ENCODE assay signal across 10 mouse cellular contexts in the genomic region with DNA sequence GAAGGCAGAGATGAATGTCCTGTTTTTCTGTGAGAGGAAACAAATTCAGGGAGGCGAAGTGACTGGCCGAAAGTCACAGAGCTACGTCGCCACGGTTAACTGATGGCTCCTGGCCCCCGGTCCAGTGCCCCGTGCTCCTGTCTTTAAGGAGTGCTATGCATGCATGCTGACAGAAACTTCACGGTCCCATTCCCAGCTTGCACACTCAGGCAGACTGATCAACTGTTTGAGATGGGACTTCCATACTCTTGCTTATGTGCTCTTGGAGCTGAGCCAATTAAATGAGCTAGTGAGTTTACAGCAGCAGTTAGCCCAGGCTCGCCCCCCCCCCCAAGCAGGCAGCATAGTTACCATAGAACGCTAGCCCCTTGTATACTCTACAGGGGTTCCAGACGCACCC. TPM values are rescaled to one million over a fixed set of nuclear protein-coding genes. Genes with fewer than 3 reads are reported as not detected.
DNase-seq lines count a peak whose midpoint lies in the region; ATAC-seq and TF ChIP-seq lines count a peak whose summit lies in the region.
"Had no signal": no experiment of that assay in that cellular context is flagged by ENCODE, and none has a peak within 500 bp of the region (broad histone marks: within the 10 kb centered on the region; RNA-seq: fewer than 3 reads in every experiment).

No protein-coding gene starts in this region.

- ATAC-seq in hindbrain, embryonic 11.5 days (ENCODE audit: low FRiP score): no peak
- no peak for ATAC-seq in hindbrain, embryonic 16.5 days

- H3K4me2 ChIP-seq in hindbrain, embryonic 11.5 days (replicated peaks; ENCODE audit: low read depth, low read length): no peak overlapping the region
- no peak overlapping the region for H3K4me2 ChIP-seq in hindbrain, embryonic 16.5 days (ENCODE audit: low read length)

- H3K36me3 ChIP-seq in hindbrain, embryonic 11.5 days (ENCODE audit: control insufficient read depth, insufficient read depth, low read length): no peaks in the 10 kb centered on the region
- no peaks in the 10 kb centered on the region for H3K36me3 ChIP-seq in hindbrain, embryonic 16.5 days (ENCODE audit: control insufficient read depth, insufficient read depth, low read length)
- peaks cover 14% of the 10 kb centered on the region for H3K36me3 ChIP-seq in C2C12 (ENCODE audit: control insufficient read depth, insufficient read depth)
- peaks cover 2% of the 10 kb centered on the region; the same call in 1 of the 2 replicates for H3K36me3 ChIP-seq in limb, embryonic 10.5 days

- H3K9ac ChIP-seq in hindbrain, embryonic 11.5 days (ENCODE audit: low read depth, low read length): 0 out of 2 replicates have a peak overlapping the region, but pooled peaks have one; percentile 31
- no peak overlapping the region for H3K9ac ChIP-seq in hindbrain, embryonic 16.5 days (ENCODE audit: low read depth, low read length)

- intact Hi-C loops in left cerebral cortex, postnatal 14 days (cut with DNase I): no loop called here

- H3K4me3 ChIP-seq in hindbrain, embryonic 11.5 days (ENCODE audit: low read depth, low read length): no peak overlapping the region
- H3K4me3 ChIP-seq in hindbrain, embryonic 16.5 days (ENCODE audit: low read length): no peak overlapping the region
- H3K4me3 ChIP-seq in C2C12 (ENCODE audit: insufficient read depth, poor library complexity, severe bottlenecking): no peak overlapping the region
- H3K4me3 ChIP-seq in limb, embryonic 10.5 days: no peak overlapping the region

- no peak for TF ChIP-seq CTCF in C2C12 (IDR thresholded peaks at IDR 0.05; ENCODE audit: control insufficient read depth, insufficient read depth, insufficient read length)

- no peaks in the 10 kb centered on the region for H3K27me3 ChIP-seq in hindbrain, embryonic 11.5 days (ENCODE audit: control insufficient read depth, insufficient read depth, low read length)
- H3K27me3 ChIP-seq in hindbrain, embryonic 16.5 days (replicated peaks; ENCODE audit: control insufficient read depth, insufficient read depth, low read length): 0 out of 2 replicates have a peak, but pooled peaks cover 2% of the 10 kb centered on the region
- H3K27me3 ChIP-seq in C2C12 (ENCODE audit: control insufficient read depth, insufficient read depth, insufficient read length): no peaks in the 10 kb centered on the region
- no peaks in the 10 kb centered on the region for H3K27me3 ChIP-seq in limb, embryonic 10.5 days (ENCODE audit: low read depth, poor library complexity, severe bottlenecking)

- H3ac ChIP-seq in C2C12 (ENCODE audit: control insufficient read depth, insufficient read length, low read depth): peak overlapping the region; percentile 16

- no peaks in the 10 kb centered on the region for H3K9me3 ChIP-seq in hindbrain, embryonic 11.5 days (ENCODE audit: control insufficient read depth, low read length)
- no peaks in the 10 kb centered on the region for H3K9me3 ChIP-seq in hindbrain, embryonic 16.5 days (ENCODE audit: control insufficient read depth, low read length)
- H3K9me3 ChIP-seq in limb, embryonic 10.5 days (replicated peaks): no peaks in the 10 kb centered on the region

- no peak overlapping the region for H3K27ac ChIP-seq in hindbrain, embryonic 11.5 days (ENCODE audit: low read depth, low read length)
- no peak overlapping the region for H3K27ac ChIP-seq in hindbrain, embryonic 16.5 days (ENCODE audit: low read depth, low read length)
- H3K27ac ChIP-seq in limb, embryonic 10.5 days: peak overlapping the region; percentile 82

- peaks cover 77% of the 10 kb centered on the region for H3K79me3 ChIP-seq in C2C12 (ENCODE audit: low read depth)

- 32% methylated on average over 11 of the region's 11 CpGs for WGBS in hindbrain, embryonic 11.5 days
- 35% methylated on average over 11 of the region's 11 CpGs for WGBS in hindbrain, embryonic 16.5 days
- WGBS in limb, embryonic 10.5 days: 30% methylated on average over 11 of the region's 11 CpGs

- peak; percentile 27 for DNase-seq in hindbrain, embryonic 11.5 days (ENCODE audit: low spot score)
- DNase-seq in MN1 (ENCODE audit: low spot score): peak; percentile 65
- no peak for DNase-seq in limb, embryonic 10.5 days (ENCODE audit: low spot score)
- DNase-seq in Muller cell, postnatal 12 days (ENCODE audit: inconsistent ontology term): no peak
- no peak for DNase-seq in left cerebral cortex, postnatal 14 days (ENCODE audit: low spot score in 2 of 2)
- DNase-seq in spleen, postnatal 10 days (ENCODE audit: low spot score in 2 of 2): no peak
- DNase-seq: midbrain, embryonic 14.5 days had no signal

- peaks cover 25% of the 10 kb centered on the region for H3K4me1 ChIP-seq in hindbrain, embryonic 11.5 days (replicated peaks; ENCODE audit: control insufficient read depth, insufficient read depth, low read length)
- H3K4me1 ChIP-seq in hindbrain, embryonic 16.5 days (ENCODE audit: control insufficient read depth, insufficient read depth, low read depth, low read length): peaks cover 25% of the 10 kb centered on the region
- peaks cover 81% of the 10 kb centered on the region for H3K4me1 ChIP-seq in limb, embryonic 10.5 days

- H3K79me2 ChIP-seq in C2C12 (ENCODE audit: control insufficient read depth, insufficient read depth): peaks cover 94% of the 10 kb centered on the region

TF ChIP-seq in C2C12, 6 proteins besides CTCF, POLR2A, EP300 and RAD21:
- TF ChIP-seq USF1 (IDR thresholded peaks at IDR 0.05; ENCODE audit: low read depth): no peak

RNA-seq across cellular contexts. Expression of gene Hspg2, which starts 19.5 kb away (rescaled TPM):
- polyA plus RNA-seq in hindbrain, embryonic 11.5 days (2014; fragmentation: Nextera tagmentation; extraction: Ambion mirVana): 14.7 and 18.1 TPM in 2 replicates
- 6.5 and 9.3 TPM in 2 replicates for polyA plus RNA-seq in hindbrain, embryonic 16.5 days (2015; fragmentation: Nextera tagmentation; extraction: Ambion mirVana)
- 108 TPM for polyA plus RNA-seq in C2C12 (2012; fragmentation: generic; extraction: Trizol)
- 20.8 and 23.3 TPM in 2 replicates for polyA plus RNA-seq in limb, embryonic 10.5 days (2016; fragmentation: Nextera tagmentation; extraction: Ambion mirVana)
- 10 to 100 TPM; 11.6 to 12.9 TPM for total RNA-seq in left cerebral cortex, postnatal 14 days (2021)

RNA-seq across cellular contexts. Expression of gene 1700013G24Rik, which starts 35.0 kb away (rescaled TPM):
- not detected in 2 replicates for polyA plus RNA-seq in hindbrain, embryonic 11.5 days (2014; fragmentation: Nextera tagmentation; extraction: Ambion mirVana)
- not detected in 2 replicates for polyA plus RNA-seq in hindbrain, embryonic 16.5 days (2015; fragmentation: Nextera tagmentation; extraction: Ambion mirVana)
- 0.06 TPM for polyA plus RNA-seq in C2C12 (2012; fragmentation: generic; extraction: Trizol)
- polyA plus RNA-seq in limb, embryonic 10.5 days (2016; fragmentation: Nextera tagmentation; extraction: Ambion mirVana): not detected in 2 replicates
- total RNA-seq in left cerebral cortex, postnatal 14 days (2021): not detected
- total RNA-seq: layer of hippocampus, postnatal 25 days had no signal
- polyA plus RNA-seq: midbrain, embryonic 14.5 days had no signal

RNA-seq across cellular contexts. Expression of gene Cela3b, which starts 57.7 kb away (rescaled TPM):
- polyA plus RNA-seq in hindbrain, embryonic 11.5 days (2014; fragmentation: Nextera tagmentation; extraction: Ambion mirVana): not detected in 2 replicates
- not detected in 2 replicates for polyA plus RNA-seq in hindbrain, embryonic 16.5 days (2015; fragmentation: Nextera tagmentation; extraction: Ambion mirVana)
- polyA plus RNA-seq in C2C12 (2012; fragmentation: generic; extraction: Trizol): not detected
- not detected in 2 replicates for polyA plus RNA-seq in limb, embryonic 10.5 days (2016; fragmentation: Nextera tagmentation; extraction: Ambion mirVana)
- not detected for total RNA-seq in left cerebral cortex, postnatal 14 days (2021)
- total RNA-seq: layer of hippocampus, postnatal 25 days had no signal
- polyA plus RNA-seq: midbrain, embryonic 14.5 days had no signal

Comparison
In these comparisons a context has a peak if more than half of its experiments do, and no peak if none do; other contexts are left out.
1. DNase-seq: peak in hindbrain, embryonic 11.5 days (single experiment) and MN1 (single experiment); none in limb, embryonic 10.5 days (single experiment), Muller cell, postnatal 12 days (single experiment), left cerebral cortex, postnatal 14 days (0 of 2) and spleen, postnatal 10 days (0 of 2).